Mouse (Mus musculus) ES-E14 (cell line): ENCODE results near the gene Olfr1042.

Source experiments
- CHD2 ChIP-seq: IDR thresholded peaks from 2 replicates; pipeline ENCODE4 v1.6.1; 2014; ENCODE audit warnings: mild to moderate bottlenecking, low read depth, low read length, inconsistent platforms
- MAFK ChIP-seq: IDR thresholded peaks from 2 replicates; pipeline ENCODE4 v1.6.1; 2014; ENCODE audit warnings: mild to moderate bottlenecking, low read depth, low read length, inconsistent platforms; ENCODE audit not compliant: insufficient read depth
- ZC3H11A ChIP-seq: IDR thresholded peaks from 2 replicates; pipeline ENCODE4 v1.6.1; 2012; ENCODE audit warnings: low read depth, mild to moderate bottlenecking, inconsistent platforms, low read length, borderline replicate concordance

GRCm38 (mm10) chr2:86195863-86196262, 34.2 kb upstream of the Olfr1042 start:
- TF ChIP-seq MAFK, result no peak
- TF ChIP-seq ZC3H11A, result no peak
- no peak for TF ChIP-seq CHD2
